Mouse (Mus musculus) heart, adult 11 months (tissue): Measurements from ENCODE around the gene Dnajc8.

Experiments used
- DNase-seq: peaks from one replicate; pipeline ENCODE4 v3.0.0; 2022

Gene Dnajc8

GRCm38 (mm10) chr4:132535406-132536121 is at the start of gene Dnajc8:
Dnajc8 (plus strand) TSS chr4:132535550.
- DNase-seq, result peak; percentile 100

DNA sequence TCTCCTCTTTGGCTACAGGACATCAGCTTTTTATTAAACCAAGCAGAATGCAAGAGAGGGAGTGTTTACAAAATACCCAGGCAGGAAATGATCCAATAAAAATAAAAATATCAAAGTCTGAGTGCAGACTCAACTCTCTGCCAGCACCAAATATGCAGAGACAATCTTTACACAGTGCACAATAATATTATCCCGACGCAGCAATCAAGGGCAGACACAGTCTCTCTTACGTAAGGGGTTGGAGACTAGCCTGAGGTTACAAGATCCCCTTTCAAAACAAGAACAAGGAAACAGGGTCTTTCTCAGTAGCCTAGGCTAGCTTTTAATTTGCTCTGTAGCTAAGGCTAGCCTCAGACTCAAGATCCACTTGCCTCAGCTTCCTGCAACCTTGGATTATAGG is 46.8 kb upstream of the Dnajc8 start:
- no peak for DNase-seq

- no peak for DNase-seq
Observed at GRCm38 (mm10) chr4:132488976-132489375, 46.4 kb upstream of the Dnajc8 start.

GRCm38 (mm10) chr4:132490273-132491010 is 44.9 kb upstream of the Dnajc8 start:
- no peak for DNase-seq

GRCm38 (mm10) chr4:132491057-132491456 is 44.3 kb upstream of the Dnajc8 start:
- no peak for DNase-seq

GRCm38 (mm10) chr4:132491748-132492147 is 43.6 kb upstream of the Dnajc8 start:
- DNase-seq, result peak; percentile 94

- DNase-seq, result peak; percentile 97
Observed at GRCm38 (mm10) chr4:132492178-132493060, 42.9 kb upstream of the Dnajc8 start.

DNA sequence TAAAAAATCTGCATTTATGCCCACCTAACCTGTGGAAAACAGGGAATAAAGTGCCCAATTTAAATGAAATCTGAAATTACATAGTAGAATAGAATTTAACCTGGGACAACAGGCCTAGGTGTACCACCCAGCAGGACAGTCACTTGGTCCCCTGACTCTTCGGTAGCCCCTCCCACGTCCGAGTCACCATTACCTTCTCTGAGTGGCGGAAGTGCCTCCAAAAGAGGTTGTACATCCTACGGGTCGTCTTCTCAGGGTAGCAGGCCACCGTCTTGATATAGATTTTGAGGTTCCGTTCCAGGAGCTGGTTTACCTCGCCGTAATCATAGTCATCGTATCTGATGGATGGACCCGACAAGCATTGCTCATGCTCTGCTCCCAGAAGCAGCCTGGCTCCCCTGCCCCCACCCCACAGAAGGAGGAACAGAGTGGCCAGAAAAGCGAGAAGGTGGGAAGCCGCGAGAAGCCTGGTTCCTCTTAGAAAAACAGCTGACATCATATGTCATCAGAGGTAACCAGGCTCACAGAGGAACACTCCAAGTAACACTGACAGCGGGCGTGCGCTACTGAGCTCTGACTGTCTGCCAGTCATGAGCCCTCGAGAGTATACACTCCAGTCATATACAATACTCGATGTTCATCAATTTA is 41.0 kb upstream of the Dnajc8 start:
- DNase-seq, result peak; percentile 94

DNA sequence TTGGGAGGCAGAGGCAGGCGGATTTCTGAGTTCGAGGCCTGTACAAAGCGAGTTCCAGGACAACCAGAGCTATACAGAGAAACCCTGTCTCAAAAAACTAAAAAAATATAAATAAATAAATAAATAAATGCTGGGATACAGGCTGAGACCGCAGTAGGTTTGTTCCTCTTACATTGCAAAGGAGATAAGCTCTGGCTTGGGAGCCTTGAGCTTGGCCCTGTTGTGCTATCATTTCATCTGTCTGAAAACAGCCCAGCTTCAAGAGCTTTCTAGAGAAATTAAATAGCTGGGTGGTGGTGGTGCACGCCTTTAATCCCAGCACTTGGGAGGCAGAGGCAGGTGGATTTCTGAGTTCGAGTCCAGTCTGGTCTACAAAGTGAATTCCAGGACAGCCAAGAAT is 33.7 kb upstream of the Dnajc8 start:
- no peak for DNase-seq

- no peak for DNase-seq
Observed at GRCm38 (mm10) chr4:132503344-132503743, 32.0 kb upstream of the Dnajc8 start.

GRCm38 (mm10) chr4:132505034-132505738 is 30.2 kb upstream of the Dnajc8 start:
- no peak for DNase-seq

- no peak for DNase-seq
Observed at GRCm38 (mm10) chr4:132505800-132506199, 29.6 kb upstream of the Dnajc8 start.

DNA sequence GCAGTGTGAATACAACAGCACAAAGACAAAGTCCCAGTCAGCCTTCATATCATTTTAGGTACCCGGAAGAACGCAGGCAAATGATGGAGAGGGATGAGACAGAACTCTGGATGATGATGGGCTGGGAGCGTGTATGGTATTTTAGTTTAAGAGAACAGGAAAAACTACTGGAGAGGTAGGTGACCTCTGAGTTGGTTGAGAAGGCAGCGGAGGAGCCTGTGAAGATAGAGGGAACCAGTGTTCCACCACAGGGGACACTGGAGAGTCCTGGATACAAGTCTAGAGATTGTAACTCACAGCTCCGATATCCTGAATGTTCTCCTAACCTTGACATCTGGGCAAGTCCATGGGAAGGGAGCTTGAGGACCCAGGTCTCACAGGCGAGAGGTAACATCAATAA is 29.1 kb upstream of the Dnajc8 start:
- DNase-seq, result no peak

DNA sequence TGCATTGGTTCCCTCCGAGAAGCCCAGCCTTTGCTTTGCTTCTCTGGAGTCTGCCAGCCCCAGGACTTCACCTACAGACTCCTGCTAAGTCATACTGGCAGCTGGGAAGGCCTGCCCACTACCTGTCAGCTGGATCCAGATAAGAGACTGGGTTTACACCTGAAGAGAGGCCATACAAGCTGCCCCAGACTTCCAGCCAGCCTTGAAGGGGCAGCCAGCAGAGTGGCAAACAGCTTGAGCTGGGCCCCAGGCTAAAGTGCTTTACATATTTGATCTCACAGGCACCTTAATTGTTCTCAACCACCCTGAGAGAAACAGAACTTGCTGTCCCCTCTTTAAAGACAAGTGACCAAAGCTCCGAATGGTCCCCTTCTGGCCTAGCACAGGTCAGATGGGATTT is 28.1 kb upstream of the Dnajc8 start:
- DNase-seq, result no peak

- DNase-seq, result peak; percentile 98
Observed at GRCm38 (mm10) chr4:132509621-132510296, 25.6 kb upstream of the Dnajc8 start.

- peak; percentile 100 for DNase-seq
Observed at GRCm38 (mm10) chr4:132510352-132510798, 25.0 kb upstream of the Dnajc8 start, which contains the start of gene Sesn2. Sesn2 (minus strand) TSS chr4:132510501.

- DNase-seq, result no peak
Observed at GRCm38 (mm10) chr4:132512080-132512479, 23.3 kb upstream of the Dnajc8 start.

GRCm38 (mm10) chr4:132513395-132514273 is 21.7 kb upstream of the Dnajc8 start:
- DNase-seq, result peak; percentile 94

- DNase-seq, result peak; percentile 97
Observed at GRCm38 (mm10) chr4:132514555-132515135, 20.7 kb upstream of the Dnajc8 start.
